Mouse (Mus musculus): ENCODE data around the gene Ggta1.

Ggta1 gene

DNA sequence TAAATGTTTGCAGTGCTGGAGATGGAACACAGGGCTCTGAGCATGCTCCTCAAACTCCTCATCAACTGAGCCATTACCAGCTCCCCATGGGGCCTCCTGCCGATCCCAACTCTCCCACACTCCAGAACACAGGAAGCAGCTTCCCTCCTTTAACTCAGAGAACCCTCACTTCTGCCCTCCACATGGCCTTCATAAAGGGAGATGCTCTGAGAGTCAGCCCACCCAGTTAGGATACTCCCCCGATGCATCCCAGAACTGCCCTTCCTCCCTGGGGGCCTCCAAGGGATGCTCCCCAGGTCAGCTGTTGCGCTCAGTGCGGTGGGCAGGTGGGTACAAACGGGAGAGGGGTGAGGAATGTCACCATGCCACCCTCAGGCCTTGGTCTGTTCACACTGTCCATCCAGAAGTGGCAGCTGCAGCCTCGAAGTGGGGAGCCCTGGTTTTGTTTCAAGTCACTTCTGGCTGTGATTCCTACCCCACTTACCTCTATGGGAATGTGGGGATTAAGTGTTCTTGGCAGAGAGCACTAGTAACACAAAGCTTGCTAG lies 28.4 kb downstream of the Ggta1 start:
- no peak for DNase-seq (ENCODE audit: low read depth, low spot score)

DNA sequence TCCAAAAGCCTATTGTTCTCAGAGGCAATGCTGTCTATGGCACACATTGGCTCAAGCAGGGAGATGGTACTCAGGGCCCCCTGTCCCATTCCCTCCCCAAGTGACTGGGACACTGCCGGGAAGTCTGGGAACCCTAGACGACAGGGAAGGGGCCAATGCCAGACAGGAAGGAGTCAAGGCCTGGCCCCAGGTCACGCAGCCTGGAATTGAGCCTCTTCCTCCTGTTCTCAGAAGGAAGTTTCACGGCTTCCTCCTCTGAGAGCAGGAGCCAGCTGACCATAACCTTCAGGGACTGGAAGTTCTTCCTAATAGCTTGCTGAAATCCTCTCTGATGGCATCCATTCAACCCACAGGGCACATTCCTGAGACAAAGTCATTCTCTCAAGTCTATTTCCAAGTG lies 29.6 kb downstream of the Ggta1 start:
- DNase-seq (ENCODE audit: low read depth, low spot score) = no peak

DNA sequence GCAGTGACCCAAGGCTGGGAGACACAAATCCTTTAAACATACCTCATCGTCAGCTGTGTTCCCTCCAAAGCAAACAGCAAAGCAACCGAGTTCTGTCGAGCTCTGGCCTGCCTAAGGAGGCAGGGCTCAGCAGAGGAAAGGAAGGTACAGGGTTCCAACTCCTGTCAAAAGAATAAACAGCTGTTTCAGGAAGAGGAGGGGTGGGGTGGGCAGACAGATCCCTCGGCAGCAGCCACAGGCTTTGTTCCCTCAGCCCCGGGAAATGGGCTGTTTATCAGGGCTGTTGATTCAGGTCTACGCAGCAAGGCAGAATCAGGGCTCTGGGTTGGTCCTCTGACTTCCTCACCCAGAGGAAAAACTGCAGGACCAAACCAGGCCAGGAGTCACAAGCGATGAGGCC lies 30.6 kb downstream of the Ggta1 start:
- DNase-seq (ENCODE audit: low read depth, low spot score) = no peak

DNA sequence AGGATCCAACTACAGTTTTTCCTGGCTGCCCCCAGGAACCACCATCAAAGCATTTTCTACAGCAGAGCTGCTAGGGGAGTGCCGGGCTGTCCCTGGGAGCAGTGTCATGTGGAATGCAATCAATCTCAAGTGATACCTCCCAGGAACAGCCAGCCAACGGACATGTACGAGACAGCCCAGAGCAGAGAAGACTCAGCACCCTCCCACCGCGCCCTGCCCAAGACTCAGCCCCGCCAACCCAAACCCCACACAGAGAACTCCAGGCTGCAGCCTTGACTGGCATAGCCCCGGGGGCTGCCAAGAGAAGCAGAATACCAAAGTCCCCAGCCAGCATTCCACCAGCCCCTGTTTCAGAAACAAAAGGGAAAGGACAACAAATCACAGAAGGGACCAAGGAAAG lies 31.0 kb downstream of the Ggta1 start:
- no peak for DNase-seq (ENCODE audit: low read depth, low spot score)

DNA sequence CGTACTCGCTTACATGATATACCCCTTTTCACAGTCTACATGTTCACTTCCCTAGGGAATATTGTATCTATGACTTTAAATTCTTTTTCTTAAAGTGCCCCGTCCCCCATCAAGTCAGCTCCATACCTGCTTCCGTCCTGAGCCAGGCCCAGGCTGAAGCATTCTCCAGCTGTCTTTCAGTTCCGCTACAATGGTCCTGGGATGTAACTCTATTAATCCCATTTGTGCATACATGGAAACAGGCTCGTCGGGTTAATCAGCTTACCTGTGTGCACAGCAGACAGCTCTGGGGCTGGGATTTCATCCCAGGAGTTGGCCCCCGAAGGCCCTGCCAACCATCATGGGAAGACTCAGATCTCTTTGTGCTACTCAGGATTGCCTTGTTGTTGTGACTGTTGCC lies 32.2 kb downstream of the Ggta1 start:
- DNase-seq (ENCODE audit: low read depth, low spot score) = no peak

DNA sequence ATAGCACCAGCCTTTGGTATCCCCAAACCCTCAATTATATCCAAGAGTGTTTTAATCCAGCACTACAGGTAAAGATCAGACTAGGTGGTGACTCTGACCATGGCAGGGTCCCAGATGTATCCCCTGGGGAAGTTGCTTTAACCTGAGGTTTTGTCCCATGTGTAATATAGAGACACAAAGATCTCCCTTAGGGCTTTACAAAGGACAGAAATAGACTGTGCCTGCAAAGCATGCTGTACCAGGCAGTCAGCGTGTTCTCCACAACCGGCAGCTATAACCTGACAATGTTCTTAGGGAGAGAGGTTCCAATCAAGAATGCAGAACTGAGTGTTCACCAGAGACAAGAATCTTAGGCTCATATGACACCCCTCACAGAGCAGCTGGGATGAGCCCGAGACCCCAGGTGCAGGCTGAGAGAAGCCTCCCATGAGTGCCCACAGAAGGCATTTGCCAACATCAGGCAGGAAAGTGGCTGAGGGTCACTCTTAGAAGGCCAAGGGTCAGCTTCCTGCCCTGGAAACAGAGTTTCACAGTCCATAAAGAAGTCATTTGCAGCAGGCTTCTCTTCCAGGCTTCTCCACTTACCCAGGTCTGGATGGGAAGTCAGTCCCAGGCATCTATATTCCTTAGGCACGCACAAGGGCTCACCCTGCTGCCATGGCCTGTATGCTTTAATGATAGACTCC lies 34.3 kb downstream of the Ggta1 start:
- no peak for DNase-seq (ENCODE audit: low read depth, low spot score)

DNA sequence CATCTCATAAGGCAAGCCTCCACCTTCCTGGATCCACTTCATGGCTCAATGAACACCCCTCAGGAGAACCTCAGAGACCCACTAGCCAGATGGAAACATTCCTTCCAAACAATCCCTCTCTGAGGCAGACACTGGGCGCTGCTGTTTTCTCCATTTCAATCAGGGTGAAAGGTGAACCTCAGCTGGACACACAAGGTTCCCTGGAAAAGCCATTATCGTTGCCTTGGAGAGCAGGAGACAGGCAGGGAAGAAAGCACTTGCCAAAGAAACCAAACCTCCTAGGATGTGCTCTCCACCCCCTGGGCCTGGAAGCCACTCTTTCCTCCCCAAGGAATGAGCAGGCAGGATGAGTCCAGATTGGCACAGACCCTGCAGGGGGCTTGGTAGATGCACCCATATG lies 35.5 kb downstream of the Ggta1 start:
- DNase-seq (ENCODE audit: low read depth, low spot score) = no peak

DNA sequence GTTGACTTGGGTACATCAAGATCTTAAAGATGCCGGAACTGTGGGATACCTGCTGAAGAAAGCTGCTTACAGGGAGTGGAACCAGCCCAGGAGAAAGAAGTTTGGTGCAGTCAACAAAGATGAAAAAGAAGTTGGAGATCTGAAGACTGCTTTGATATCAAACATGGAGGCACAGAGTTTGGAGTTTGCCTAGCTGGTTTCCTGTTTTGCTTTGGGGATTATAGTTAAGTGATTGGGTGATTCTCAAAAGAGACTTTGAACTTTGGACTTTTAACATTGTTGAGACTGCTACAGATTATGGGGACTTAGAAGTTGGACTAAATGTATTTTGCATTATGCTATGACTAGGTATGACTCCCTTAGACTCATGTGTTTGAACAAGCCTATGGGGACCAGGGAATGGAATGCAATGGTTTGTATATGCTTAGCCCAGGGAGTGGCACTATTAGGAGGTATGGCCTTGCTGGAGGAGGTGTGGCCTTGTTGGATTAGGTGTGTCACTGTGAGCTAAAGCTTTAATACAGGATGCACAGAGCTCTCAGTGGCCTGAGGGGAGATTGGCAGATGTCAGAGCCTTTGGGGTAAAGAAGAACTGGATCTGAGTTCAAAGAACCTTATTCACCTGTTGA lies 39.2 kb downstream of the Ggta1 start:
- DNase-seq (ENCODE audit: low read depth, low spot score) = no peak

DNA sequence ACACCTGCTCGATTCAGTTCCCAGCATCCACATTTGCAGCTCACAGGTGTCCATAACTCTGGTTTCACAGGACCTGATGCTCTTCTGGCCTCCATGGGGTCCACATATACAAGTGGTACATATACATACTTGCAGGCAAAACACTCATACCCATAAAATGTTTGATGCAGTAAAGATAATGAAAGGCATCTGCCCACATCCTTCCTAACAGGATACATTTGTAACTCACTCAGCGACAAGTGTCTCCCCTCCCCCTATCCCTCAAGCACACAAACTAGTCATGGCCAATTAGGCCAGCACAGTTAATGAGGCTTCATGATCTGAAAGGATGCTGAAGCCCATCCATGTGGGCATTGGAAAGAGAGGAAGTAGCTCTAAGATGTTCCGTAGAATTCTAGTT lies 40.6 kb downstream of the Ggta1 start:
- DNase-seq (ENCODE audit: low read depth, low spot score) = no peak

DNA sequence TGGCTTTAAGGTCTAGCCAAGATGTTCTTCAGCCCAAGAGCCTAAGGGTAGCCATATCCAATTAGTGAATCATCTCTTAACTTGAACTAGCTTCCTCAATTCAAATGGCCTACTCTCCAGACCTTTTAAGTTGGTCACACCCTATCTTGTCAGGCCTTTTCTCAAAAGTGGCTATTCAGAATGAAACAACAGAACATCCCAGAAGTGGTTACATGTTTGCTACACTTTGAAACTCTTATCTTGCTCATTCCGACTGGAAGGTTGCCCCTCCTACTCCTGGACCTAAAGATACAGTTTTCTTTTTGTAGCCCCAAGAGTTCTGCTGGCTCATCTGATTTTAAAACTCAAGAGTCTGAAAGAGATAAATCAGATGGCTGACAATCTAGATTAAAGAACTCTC lies 42.4 kb downstream of the Ggta1 start:
- DNase-seq (ENCODE audit: low read depth, low spot score) = no peak

DNA sequence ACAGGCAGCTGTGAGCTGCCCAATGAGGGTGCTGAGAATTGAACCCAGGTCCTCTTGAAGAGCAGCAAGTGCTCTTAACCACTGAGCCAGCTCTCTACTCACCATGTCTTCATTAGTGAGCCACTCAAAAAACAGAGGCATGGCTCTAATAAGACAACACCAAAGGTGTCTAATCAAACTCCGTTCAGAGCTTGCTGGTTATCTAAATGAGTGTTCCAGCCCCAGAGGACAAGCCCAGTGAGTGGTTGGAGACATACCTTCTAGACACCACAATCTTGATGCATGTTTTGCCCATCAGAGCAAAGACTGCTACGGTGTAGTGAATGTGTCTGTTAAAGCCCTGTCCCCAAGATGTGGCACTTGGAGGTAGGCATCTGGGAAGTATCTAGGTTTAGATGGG lies 43.4 kb downstream of the Ggta1 start:
- no peak for DNase-seq (ENCODE audit: low read depth, low spot score)

DNA sequence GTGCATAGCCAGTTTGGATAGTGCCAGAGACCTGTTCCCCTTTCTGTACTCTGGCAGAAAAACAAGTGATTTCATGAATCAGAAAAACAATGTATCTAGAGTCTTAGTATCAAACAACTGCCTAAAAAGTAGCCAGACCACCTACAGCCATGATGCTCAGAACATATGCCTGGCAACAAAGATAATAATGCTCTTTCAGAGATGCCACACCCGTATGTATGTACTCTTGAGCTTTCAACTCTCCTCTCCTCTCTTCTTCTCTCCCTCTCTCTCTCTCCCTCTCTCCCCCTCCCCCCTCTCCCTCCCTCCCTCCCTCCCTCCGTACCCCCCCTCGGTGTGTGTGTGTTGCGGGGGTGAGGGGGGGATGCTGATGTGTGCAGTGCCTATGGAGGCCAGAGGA lies 43.8 kb downstream of the Ggta1 start:
- DNase-seq (ENCODE audit: low read depth, low spot score) = no peak

DNA sequence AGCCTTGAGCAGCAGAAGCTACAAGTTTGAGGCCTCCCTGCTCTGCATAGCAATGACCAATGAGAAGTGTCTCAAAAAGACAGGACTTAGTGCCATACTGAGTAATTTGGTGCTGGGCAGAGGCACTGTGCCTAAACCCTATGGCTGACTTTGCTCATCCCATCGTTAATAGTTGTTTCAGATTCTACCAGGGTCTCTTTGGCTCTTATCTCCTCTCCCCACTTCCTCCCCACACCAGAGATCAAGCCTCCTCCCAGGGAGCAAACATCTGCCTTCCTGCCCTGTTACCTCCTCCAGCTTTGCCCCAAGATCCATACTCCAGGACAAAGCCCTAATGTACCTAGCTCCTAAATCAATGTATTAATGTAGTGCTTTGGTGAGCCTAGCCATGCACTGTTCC lies 45.8 kb downstream of the Ggta1 start:
- no peak for DNase-seq (ENCODE audit: low read depth, low spot score)

DNA sequence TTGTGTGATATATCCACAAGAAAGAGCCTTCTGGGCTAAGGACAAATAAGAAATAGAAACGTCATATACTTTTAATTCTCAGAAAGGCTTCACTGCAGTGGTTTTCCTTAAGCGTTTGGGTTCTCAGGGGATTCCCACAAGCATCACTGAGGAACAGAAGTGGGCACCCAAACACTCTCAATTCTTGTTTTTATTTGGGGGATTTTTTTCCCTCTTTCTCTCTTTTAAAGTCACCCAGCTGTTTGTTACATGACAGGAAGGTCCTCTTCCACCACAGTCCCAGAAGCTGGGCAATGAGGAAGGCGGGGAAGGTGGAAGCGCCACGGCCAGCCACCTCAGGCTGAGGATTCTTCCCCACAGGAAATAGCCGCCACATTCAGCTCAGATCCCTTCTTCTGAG lies 46.6 kb downstream of the Ggta1 start:
- DNase-seq (ENCODE audit: low read depth, low spot score) = no peak

DNA sequence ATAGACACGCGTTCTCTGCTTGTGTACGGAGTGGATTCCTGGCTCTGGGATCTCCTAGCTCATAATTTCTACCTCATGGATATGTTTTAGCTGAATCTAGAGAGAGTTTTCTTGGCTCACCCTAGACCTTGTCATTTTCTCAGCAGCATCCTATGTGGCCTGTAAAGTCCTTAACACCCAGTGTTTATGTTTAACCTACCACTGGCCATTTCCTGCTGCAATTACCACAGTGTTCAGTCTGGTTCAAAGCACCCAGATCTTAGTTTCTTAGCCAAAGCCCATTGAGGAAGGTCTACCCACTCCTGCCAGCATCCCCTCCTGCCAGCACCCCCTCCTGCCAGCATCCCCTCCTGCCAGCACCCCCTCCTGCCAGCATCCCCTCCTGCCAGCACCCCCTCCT lies 50.2 kb downstream of the Ggta1 start:
- DNase-seq (ENCODE audit: low read depth, low spot score) = no peak

DNA sequence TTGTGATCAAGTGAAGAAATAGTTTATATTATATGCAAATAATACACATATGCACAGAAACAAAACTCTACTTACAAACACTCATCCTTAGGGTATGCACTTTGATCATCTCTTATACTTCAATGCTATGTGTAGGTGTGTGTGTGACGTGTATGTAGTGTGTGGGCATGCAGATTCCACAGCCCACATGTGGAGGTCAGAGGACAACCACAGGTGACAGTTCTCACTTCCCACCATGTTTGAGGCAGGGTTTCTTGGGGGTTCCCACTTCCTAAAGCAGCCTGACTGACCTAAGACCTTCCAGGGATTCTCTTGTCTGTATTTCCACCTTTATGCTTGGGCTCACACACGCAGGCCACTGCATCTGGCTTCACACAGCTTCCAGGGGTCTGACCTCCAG lies 50.8 kb downstream of the Ggta1 start:
- DNase-seq (ENCODE audit: low read depth, low spot score) = no peak

DNA sequence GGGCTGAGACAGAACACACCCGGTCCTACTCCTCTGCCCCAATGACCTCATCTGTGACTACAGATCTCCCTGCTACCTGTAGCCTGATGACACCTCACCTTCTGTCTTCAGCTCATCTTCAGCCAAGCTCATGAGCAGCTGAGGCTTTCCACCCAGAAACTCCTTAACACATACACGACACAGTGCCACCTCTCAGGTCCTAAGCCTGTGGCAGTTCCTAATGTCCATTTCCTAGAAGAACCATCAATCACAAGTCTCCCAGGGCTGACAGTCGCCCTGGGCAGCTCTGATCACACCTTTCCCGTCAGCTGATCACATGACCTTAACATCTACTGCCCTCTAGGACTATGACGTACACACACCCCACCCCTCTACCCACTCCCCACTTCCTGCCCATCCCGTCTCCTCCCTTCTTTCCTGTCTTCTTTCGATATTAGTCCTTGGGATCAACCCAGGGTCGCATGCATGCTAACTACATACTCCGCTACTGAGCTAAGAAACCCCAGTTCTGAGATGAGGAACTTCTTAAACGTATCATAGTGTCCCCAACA lies 51.3 kb downstream of the Ggta1 start:
- no peak for DNase-seq (ENCODE audit: low read depth, low spot score)

DNA sequence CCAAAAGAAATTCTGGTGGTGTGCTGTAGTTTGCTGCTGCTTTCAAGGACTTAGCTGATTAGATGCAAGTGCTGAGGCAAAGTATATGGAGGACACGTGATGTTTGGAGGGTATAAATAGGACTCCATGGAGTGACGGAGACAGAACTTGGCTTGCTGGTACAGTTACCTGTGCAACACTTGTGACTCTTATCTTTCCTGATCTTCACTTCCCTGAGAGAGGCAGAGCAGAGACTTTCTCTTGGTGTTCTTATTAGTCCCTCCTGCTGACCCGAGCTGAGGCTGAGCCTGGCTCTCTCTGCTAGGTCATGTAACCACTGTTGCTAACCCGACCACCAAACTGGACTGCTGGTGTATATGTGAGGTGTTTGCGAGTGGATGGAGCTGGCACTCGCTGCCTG lies 53.6 kb downstream of the Ggta1 start:
- DNase-seq (ENCODE audit: low read depth, low spot score) = no peak

DNA sequence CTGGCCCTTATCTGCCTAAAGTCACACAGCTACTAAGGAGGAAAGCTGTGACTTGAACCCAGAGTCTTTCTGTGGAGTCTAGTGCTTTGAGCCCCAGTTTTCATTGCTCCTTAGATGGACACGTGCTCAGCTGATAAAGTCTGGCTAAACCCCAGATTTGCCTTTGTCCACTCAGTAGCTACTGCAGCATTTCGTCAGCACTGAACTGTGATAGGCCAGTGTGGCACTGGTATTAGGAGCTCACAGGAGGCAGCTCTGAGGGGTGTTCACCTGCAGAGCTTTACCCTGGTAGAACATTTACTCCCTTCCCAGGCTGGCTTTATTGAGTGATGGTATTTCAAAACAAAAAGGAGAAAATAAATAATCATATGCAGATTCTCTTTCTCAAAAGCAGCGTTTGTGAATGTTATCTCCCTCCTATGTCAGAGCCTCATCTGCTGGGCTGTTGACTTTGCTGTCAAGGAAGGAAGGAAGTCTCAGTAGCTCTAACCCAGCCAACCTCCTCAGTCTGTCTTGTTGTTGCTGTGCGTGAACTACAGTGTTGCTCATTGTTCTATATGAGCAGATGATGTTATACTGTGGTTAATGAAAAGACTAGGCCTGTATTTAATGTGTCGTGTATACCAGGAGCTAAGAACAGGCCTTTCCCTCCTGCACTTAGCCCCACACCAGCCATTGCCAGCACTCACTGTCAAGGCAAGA lies 54.5 kb downstream of the Ggta1 start:
- no peak for DNase-seq (ENCODE audit: low read depth, low spot score)

DNA sequence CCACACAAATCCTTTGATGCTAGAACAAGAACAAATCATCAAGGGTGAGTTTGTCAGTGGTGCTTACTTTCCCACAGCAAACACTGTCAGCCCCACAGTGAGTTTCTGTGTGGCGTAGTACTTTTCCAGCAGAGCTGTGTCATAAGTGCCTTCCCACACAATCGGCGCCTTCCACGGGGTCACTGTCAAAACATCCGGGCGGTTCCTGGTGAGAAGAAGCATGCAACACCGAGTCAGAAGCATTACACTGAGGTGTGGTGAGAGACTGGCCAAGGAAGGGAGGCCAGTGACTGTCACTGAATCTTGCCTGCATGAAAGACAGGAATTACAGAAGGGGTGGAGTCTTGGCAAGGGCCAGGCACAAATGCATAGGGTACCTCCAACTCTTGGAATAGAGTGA lies 55.2 kb downstream of the Ggta1 start:
- DNase-seq (ENCODE audit: low read depth, low spot score) = no peak

DNA sequence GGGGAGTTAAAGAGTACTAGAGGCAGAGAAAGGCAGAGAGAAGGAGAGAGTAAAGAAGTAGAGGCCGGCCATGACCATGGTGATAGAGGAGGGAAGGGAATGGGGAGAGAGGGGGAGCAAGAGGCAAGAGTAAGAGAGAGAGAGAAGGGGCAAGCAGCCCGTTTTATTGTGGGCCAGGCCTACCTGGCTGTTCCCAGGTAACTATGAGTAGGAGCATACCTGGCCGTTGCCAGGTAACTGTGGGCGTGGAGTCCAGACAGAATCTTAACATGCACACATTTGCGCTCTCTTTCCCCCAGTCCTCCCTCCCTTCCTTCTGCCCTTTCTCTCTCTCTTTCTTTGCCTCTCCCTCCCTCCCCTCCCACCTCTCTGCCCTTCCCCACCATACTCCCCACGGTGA lies 55.8 kb downstream of the Ggta1 start:
- no peak for DNase-seq (ENCODE audit: low read depth, low spot score)

DNA sequence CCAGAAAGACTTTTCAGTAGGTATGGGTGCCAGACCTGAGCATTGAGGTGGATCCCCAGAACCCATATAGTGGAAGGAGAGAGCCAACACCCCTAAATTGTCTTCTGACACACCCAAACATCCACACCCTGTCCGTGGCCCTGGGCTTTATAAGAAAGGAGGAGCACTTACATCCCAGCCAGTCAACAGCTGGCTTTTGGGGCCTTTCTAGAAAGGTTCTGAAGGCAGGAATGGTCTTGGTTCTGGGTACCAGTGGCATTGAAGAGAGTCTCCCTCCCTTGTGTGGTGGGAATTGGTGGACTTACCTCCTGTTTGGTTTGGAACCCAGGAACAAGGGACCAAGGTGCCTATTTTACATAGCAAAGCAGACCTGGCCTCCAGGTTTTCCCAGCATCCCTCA lies 56.4 kb downstream of the Ggta1 start:
- DNase-seq (ENCODE audit: low read depth, low spot score) = no peak

DNA sequence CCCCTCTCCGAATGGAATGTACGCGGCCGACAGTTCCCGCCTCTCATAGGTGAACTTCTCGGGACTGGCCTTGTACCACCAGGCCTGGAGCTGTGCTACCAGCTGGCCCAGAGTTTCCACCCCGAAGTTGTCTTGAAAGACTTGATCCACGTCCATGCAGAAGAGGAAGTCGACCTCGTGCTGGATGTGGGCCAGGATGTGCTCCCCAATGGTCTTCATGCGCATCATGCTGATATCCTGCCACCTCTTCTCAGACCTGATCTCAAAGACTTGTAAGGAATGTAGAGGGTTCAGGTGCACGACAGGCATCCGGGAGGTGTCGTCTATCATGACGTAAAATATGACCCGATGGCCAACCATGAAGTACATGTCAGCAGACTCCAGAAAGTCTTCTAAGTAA lies 60.6 kb downstream of the Ggta1 start:
- DNase-seq (ENCODE audit: low read depth, low spot score) = no peak
